Mouse (Mus musculus): ENCODE results near the gene Tuba8. TPM values are rescaled to one million over a fixed set of nuclear protein-coding genes. Genes with fewer than 3 reads are reported as not detected.

The Tuba8 gene
- polyA plus RNA-seq, 1 experiment from 2014 or later: 1.5 TPM

- no peaks in the 10 kb centered on the region for H3K27me3 ChIP-seq (replicated peaks)
- H3K9me3 ChIP-seq (replicated peaks): no peaks in the 10 kb centered on the region
- WGBS: 95% methylated on average over 10 of the region's 10 CpGs
- H3K9ac ChIP-seq (replicated peaks): no peak overlapping the region
- no peak for ATAC-seq (ENCODE audit: low FRiP score)
- no peak overlapping the region for H3K4me3 ChIP-seq (replicated peaks)
- no peaks in the 10 kb centered on the region for H3K36me3 ChIP-seq
- no peak overlapping the region for H3K4me2 ChIP-seq
- H3K27ac ChIP-seq (replicated peaks): no peak overlapping the region
- H3K4me1 ChIP-seq: no peaks in the 10 kb centered on the region
These were observed 9.7 kb downstream of the Tuba8 start for GRCm38 (mm10) chr6:121220181-121220580.

- Histone ChIP-seq H3K4me1 (no peaks in the 10 kb centered on the region), H3K9me3 (replicated peaks) (no peaks in the 10 kb centered on the region), H3K36me3 (no peaks in the 10 kb centered on the region), H3K4me2 (no peak overlapping the region), H3K9ac (replicated peaks) (no peak overlapping the region), H3K4me3 (replicated peaks) (no peak overlapping the region), H3K27ac (replicated peaks) (no peak overlapping the region), H3K27me3 (replicated peaks) (no peaks in the 10 kb centered on the region)
- no peak for ATAC-seq (ENCODE audit: low FRiP score)
- WGBS: 85% methylated on average over 8 of the region's 8 CpGs
These were observed 11.5 kb downstream of the Tuba8 start for GRCm38 (mm10) chr6:121221876-121222597.

- no peaks in the 10 kb centered on the region for H3K9me3 ChIP-seq (replicated peaks)
- H3K4me1 ChIP-seq: no peaks in the 10 kb centered on the region
- no peak overlapping the region for H3K27ac ChIP-seq (replicated peaks)
- no peak overlapping the region for H3K4me2 ChIP-seq
- H3K27me3 ChIP-seq (replicated peaks): no peaks in the 10 kb centered on the region
- no peak overlapping the region for H3K4me3 ChIP-seq (replicated peaks)
- no peaks in the 10 kb centered on the region for H3K36me3 ChIP-seq
- 95% methylated on average over 14 of the region's 14 CpGs for WGBS
- no peak overlapping the region for H3K9ac ChIP-seq (replicated peaks)
- no peak for ATAC-seq (ENCODE audit: low FRiP score)
These were observed 12.5 kb downstream of the Tuba8 start for GRCm38 (mm10) chr6:121223001-121223400.

GRCm38 (mm10) chr6:121224067-121224466 is 13.6 kb downstream of the Tuba8 start:
- 80% methylated on average over 5 of the region's 5 CpGs for WGBS
- ATAC-seq (ENCODE audit: low FRiP score): no peak
- no peak overlapping the region for H3K4me2 ChIP-seq
- H3K36me3 ChIP-seq: no peaks in the 10 kb centered on the region
- no peaks in the 10 kb centered on the region for H3K9me3 ChIP-seq (replicated peaks)
- no peak overlapping the region for H3K4me3 ChIP-seq (replicated peaks)
- no peak overlapping the region for H3K27ac ChIP-seq (replicated peaks)
- no peak overlapping the region for H3K9ac ChIP-seq (replicated peaks)
- H3K4me1 ChIP-seq: no peaks in the 10 kb centered on the region
- no peaks in the 10 kb centered on the region for H3K27me3 ChIP-seq (replicated peaks)

- no peak for ATAC-seq (ENCODE audit: low FRiP score)
- no peak overlapping the region for H3K4me3 ChIP-seq (replicated peaks)
These were observed 14.5 kb downstream of the Tuba8 start for GRCm38 (mm10) chr6:121224993-121225392.

GRCm38 (mm10) chr6:121226043-121226442 is 15.5 kb downstream of the Tuba8 start:
- no peak overlapping the region for H3K9ac ChIP-seq (replicated peaks)
- no peaks in the 10 kb centered on the region for H3K4me1 ChIP-seq
- no peak overlapping the region for H3K27ac ChIP-seq (replicated peaks)
- no peak overlapping the region for H3K4me2 ChIP-seq
- WGBS: 81% methylated on average over 4 of the region's 4 CpGs
- H3K4me3 ChIP-seq (replicated peaks): no peak overlapping the region
- no peaks in the 10 kb centered on the region for H3K9me3 ChIP-seq (replicated peaks)
- no peaks in the 10 kb centered on the region for H3K27me3 ChIP-seq (replicated peaks)
- H3K36me3 ChIP-seq: no peaks in the 10 kb centered on the region
- ATAC-seq (ENCODE audit: low FRiP score): no peak

More at GRCm38 (mm10) chr6:121224993-121225392, 14.5 kb downstream of the Tuba8 start:
- Histone ChIP-seq H3K4me2 (no peak overlapping the region), H3K9me3 (replicated peaks) (no peaks in the 10 kb centered on the region), H3K27ac (replicated peaks) (no peak overlapping the region), H3K27me3 (replicated peaks) (no peaks in the 10 kb centered on the region), H3K4me1 (no peaks in the 10 kb centered on the region), H3K36me3 (no peaks in the 10 kb centered on the region), H3K9ac (replicated peaks) (no peak overlapping the region)
- 18% methylated on average over 6 of the region's 6 CpGs for WGBS

GRCm38 (mm10) chr6:121226744-121227143 is 16.2 kb downstream of the Tuba8 start:
- 93% methylated on average over 2 of the region's 2 CpGs for WGBS
- Histone ChIP-seq H3K4me2 (no peak overlapping the region), H3K27ac (replicated peaks) (no peak overlapping the region), H3K36me3 (no peaks in the 10 kb centered on the region), H3K9me3 (replicated peaks) (no peaks in the 10 kb centered on the region), H3K9ac (replicated peaks) (no peak overlapping the region), H3K4me1 (no peaks in the 10 kb centered on the region), H3K27me3 (replicated peaks) (no peaks in the 10 kb centered on the region), H3K4me3 (replicated peaks) (no peak overlapping the region)
- ATAC-seq (ENCODE audit: low FRiP score): no peak

- H3K27ac ChIP-seq (replicated peaks): no peak overlapping the region
- ATAC-seq (ENCODE audit: low FRiP score): no peak
- no peaks in the 10 kb centered on the region for H3K4me1 ChIP-seq
- H3K9ac ChIP-seq (replicated peaks): no peak overlapping the region
- no peak overlapping the region for H3K4me3 ChIP-seq (replicated peaks)
- WGBS: 81% methylated on average over 8 of the region's 8 CpGs
- H3K36me3 ChIP-seq: no peaks in the 10 kb centered on the region
- H3K27me3 ChIP-seq (replicated peaks): no peaks in the 10 kb centered on the region
- no peaks in the 10 kb centered on the region for H3K9me3 ChIP-seq (replicated peaks)
- H3K4me2 ChIP-seq: no peak overlapping the region
These were observed 17.9 kb downstream of the Tuba8 start for GRCm38 (mm10) chr6:121228421-121228820.

- WGBS: 76% methylated on average over 1 of the region's 1 CpGs
- no peak overlapping the region for H3K9ac ChIP-seq (replicated peaks)
- ATAC-seq (ENCODE audit: low FRiP score): no peak
- no peaks in the 10 kb centered on the region for H3K4me1 ChIP-seq
- H3K9me3 ChIP-seq (replicated peaks): no peaks in the 10 kb centered on the region
- H3K27me3 ChIP-seq (replicated peaks): no peaks in the 10 kb centered on the region
- no peak overlapping the region for H3K4me2 ChIP-seq
- H3K4me3 ChIP-seq (replicated peaks): no peak overlapping the region
- H3K27ac ChIP-seq (replicated peaks): no peak overlapping the region
- H3K36me3 ChIP-seq: no peaks in the 10 kb centered on the region
These were observed 22.2 kb downstream of the Tuba8 start for GRCm38 (mm10) chr6:121232652-121233051.

GRCm38 (mm10) chr6:121236386-121236785 is 25.9 kb downstream of the Tuba8 start:
- H3K36me3 ChIP-seq: no peaks in the 10 kb centered on the region
- ATAC-seq (ENCODE audit: low FRiP score): no peak
- H3K9me3 ChIP-seq (replicated peaks): no peaks in the 10 kb centered on the region
- WGBS: 91% methylated on average over 2 of the region's 2 CpGs
- no peaks in the 10 kb centered on the region for H3K4me1 ChIP-seq
- H3K27ac ChIP-seq (replicated peaks): no peak overlapping the region
- no peak overlapping the region for H3K9ac ChIP-seq (replicated peaks)
- no peak overlapping the region for H3K4me2 ChIP-seq
- no peaks in the 10 kb centered on the region for H3K27me3 ChIP-seq (replicated peaks)
- H3K4me3 ChIP-seq (replicated peaks): no peak overlapping the region

- Histone ChIP-seq H3K4me2 (no peak overlapping the region), H3K4me3 (replicated peaks) (no peak overlapping the region), H3K9ac (replicated peaks) (no peak overlapping the region), H3K36me3 (no peaks in the 10 kb centered on the region), H3K27ac (replicated peaks) (no peak overlapping the region), H3K27me3 (replicated peaks) (0 out of 2 replicates have a peak, but pooled peaks cover under 1% of the 10 kb centered on the region), H3K4me1 (no peaks in the 10 kb centered on the region), H3K9me3 (replicated peaks) (no peaks in the 10 kb centered on the region)
- no peak for ATAC-seq (ENCODE audit: low FRiP score)
- WGBS: 92% methylated on average over 4 of the region's 4 CpGs
These were observed 27.7 kb downstream of the Tuba8 start for GRCm38 (mm10) chr6:121238209-121238608.

GRCm38 (mm10) chr6:121241780-121242179 is 31.3 kb downstream of the Tuba8 start:
- Histone ChIP-seq H3K4me1 (peaks cover 11% of the 10 kb centered on the region), H3K27me3 (replicated peaks) (0 out of 2 replicates have a peak, but pooled peaks cover 8% of the 10 kb centered on the region), H3K9me3 (replicated peaks) (no peaks in the 10 kb centered on the region), H3K4me2 (no peak overlapping the region), H3K9ac (replicated peaks) (no peak overlapping the region), H3K27ac (replicated peaks) (no peak overlapping the region), H3K4me3 (replicated peaks) (no peak overlapping the region), H3K36me3 (no peaks in the 10 kb centered on the region)
- 89% methylated on average over 2 of the region's 2 CpGs for WGBS
- ATAC-seq (ENCODE audit: low FRiP score): no peak

All from neural tube, embryonic 15.5 days (tissue).